Mouse (Mus musculus) lung, postnatal 0 days (tissue): ENCODE results near the gene Zfp260.
A peak's percentile ranks its signal among the peaks of the same experiment; 100 is the strongest.

Source experiments
- CTCF ChIP-seq: IDR thresholded peaks from 2 replicates; pipeline ENCODE4 v1.5.1; 2016; ENCODE audit warnings: antibody characterized with exemption, mild to moderate bottlenecking
- EP300 ChIP-seq: IDR thresholded peaks from 2 replicates; pipeline ENCODE4 v1.6.1; 2016; ENCODE audit warnings: antibody characterized with exemption, mild to moderate bottlenecking, control low read depth

GRCm38 (mm10) chr7:30143555-30144209 is 49.1 kb downstream of the Zfp260 start:
- TF ChIP-seq CTCF (0 out of 2 replicates have a peak, but pooled peaks have one; percentile 25), EP300 (no peak)
